Mouse (Mus musculus) adrenal gland, adult 2 months (tissue): ENCODE measurements around the gene Agbl1. TPM values are rescaled to one million over a fixed set of nuclear protein-coding genes. Genes with fewer than 3 reads are reported as not detected.

Experiments used
- DNase-seq: peaks from one replicate; pipeline ENCODE4 v3.0.0; 2021
- polyA plus RNA-seq: library from polyadenylated mRNA; depleted of rRNA; stranded (reverse); fragments of >200 nt; gene quantifications from 2 replicates; pipeline ENCODE4 v1.2.3, GENCODE M21; 2012
- total RNA-seq, 2 experiments: library from RNA; stranded (reverse); gene quantifications; 2 replicates each; pipeline ENCODE4 v1.2.3; 2021

Agbl1 gene
- total and polyA plus RNA-seq, 3 experiments, result not detected

DNA sequence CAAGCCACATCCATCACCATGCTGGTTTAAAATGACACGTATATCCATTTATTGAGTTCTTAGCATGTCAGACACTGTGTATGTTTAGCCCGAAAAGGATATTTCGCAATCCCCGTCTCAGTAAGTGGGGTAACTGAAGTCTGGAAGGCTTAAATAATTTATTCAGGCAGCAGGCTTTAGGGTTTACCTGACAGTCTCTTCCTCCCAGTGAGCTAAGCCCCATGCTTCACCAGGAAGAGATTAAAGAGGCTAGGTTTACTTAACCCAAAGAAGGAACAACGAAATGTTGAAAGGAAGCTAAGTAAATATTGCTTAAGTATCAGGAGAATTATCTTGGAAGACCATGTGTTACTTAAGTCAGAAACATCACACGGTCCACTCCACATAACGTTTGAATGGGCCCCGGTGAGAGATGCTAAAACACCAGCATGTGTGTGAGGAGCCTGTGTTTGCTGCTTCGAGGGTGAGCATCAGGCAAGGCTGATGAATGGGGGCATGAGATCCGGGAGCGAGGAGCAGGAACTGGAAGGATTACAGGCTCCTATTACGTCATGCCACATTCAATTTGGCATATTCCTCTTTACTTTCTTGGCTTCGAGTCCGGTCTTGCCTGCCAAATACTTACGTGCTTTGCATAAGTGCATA, 162.7 kb downstream of the Agbl1 start:
- no peak for DNase-seq

- DNase-seq, result peak; percentile 47
Measured at GRCm38 (mm10) chr7:76392941-76393817, 163.5 kb downstream of the Agbl1 start.

DNA sequence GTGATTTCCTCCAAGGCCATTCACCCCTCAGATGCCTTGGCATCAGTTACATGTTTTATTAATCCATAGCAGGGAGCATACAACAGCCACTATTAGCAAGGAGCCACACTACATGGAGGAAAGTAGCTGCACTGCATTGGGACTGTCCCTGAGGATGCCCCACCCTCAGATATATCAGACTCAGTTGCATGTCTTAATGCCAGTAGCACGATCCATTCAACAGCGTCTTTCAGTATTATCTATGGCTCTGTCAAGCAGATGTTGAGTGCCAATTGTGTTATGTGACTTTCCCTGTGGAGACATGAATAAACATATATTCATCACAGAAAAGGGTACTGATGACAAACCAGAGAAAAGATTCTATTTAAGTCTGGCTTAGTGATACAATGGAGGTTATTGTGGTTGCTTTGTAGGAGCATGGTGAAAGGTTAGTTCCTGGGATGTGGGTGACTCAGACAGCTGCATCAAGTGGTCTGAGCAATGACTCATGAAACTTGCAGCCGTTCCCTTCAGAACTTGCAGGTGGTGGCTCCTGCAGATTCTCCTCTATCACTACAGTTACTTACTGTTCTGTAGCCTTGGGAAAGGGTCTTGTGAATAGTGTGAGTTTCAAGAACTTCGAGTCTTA, 178.4 kb downstream of the Agbl1 start:
- no peak for DNase-seq

- DNase-seq, result no peak
Measured at GRCm38 (mm10) chr7:76409020-76409419, 179.3 kb downstream of the Agbl1 start.

- DNase-seq, result peak; percentile 29
Measured at GRCm38 (mm10) chr7:76410403-76411180, 180.9 kb downstream of the Agbl1 start.

DNA sequence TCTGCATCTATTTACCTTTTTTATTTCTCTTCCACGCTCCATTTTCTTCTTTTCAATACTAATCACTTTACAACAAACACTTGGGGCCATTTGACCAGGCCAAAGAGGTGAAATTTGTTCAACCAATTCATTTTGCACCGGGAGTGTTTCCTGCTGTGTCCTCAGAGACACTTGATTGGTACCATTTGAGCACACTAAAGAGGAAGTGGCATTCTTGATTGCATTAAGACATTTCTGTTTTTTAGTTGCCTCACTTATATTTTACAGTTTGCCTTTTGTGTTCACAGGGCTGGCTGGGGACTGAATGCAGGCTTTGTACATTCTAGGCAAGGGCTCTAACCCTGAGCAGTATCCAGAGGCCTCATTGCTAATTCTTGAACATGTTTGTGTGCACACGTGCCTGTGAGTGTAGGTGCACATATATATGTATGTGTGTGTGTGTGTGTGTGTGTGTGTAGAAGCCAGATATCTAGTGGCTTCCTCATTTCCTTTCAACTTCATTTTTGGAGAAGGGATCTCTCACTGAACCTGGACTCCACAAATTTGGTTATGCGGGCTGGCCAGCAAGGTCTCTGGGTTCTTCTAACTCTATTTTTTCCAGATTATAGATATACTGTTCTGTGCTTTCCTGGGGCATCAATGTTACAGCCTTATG, 182.4 kb downstream of the Agbl1 start:
- DNase-seq, result no peak

DNA sequence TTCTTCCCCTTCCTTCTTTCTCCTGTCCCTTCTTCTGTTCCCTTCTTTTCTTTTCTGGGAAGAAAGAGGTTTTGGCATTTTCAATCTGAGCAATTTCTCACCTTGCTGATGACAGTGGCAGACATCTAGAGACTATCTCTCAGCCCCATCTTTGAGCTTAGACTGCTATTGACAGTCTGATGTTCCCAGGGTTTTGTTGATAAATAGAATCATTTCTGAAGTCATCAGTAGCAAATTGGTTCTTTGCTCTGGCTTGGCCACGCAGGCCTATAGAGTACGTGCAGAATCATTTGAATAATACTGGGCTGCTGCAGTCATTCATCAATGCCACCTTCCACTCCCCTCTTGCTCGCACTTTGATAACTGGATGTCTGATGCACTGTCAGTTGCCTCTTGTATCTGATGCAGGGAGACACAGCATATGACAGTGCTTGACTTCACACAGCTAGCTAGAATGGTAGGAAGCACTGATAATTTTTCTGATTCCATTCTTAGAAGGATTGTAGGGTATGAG, 186.5 kb downstream of the Agbl1 start:
- DNase-seq, result no peak

DNA sequence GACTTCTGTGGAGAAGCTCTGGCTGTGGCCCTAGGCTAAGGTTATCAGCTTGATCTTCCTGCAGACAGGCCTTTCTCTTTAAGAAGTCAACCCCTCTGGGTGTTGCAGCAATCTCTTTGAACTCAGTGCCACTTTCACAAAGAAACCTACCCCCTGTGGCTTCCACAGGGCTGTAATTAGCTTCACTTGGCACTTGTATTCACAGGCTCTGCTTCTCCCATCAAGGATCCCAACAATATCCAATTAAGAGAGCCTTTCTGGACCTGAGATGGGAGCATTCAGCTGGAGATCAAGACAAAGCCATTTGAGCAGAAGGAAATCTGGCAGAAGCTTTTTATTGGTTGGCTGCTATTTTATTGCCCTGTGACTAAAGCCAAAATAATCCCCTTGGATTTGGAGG, 208.9 kb downstream of the Agbl1 start:
- DNase-seq, result no peak

GRCm38 (mm10) chr7:76438988-76439387, 209.3 kb downstream of the Agbl1 start:
- DNase-seq, result no peak

DNA sequence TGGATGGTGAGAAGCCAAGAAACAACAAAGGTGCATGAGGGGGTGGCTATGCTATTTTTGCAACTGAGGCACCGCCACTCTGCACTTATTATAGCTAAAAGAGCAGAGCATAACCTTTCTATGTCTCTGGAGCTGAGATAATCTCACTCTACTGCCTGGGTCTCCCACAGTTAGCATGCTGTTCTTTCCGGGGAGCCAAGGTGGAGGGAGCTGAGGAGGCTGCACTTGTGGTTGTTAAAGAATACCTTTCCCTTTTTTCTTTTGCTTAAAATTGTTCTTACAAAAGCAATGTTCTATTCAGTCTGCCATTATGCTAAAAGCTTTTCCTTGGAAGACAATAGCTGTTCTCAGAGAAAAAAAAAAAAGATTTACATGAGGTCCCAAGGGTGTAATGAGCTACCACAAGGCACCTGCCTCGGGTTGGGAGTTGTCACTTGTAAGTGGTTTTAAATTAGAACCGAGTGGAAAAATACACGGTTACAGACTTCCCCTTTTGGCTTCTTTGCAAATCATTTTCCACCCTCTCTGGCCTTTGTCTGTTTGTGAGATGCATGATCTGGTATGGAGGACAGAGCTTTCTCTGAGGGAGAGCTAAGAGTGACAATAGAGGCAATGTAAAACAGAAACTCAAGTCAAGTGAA, 232.8 kb downstream of the Agbl1 start:
- no peak for DNase-seq

DNA sequence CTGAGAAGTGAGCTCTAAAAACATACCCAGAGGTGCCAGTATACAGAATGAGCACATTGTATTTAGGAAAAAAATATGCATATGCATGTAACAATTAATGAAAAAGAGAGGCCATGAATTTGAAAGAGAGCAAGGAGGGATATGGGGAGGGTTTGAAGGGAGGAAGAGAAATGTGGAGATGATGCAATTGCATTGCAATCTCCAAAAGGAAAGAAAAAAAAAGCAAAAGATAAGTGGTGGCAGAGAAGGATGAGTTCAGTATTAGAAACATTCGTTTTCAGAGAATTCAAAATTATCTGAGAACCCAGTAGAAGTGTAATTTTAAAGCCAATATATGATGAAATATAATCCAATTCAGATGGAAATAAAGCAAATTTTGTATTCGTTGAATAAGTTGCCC, 236.7 kb downstream of the Agbl1 start:
- DNase-seq, result no peak

GRCm38 (mm10) chr7:76474233-76474632, 244.5 kb downstream of the Agbl1 start:
- no peak for DNase-seq

DNA sequence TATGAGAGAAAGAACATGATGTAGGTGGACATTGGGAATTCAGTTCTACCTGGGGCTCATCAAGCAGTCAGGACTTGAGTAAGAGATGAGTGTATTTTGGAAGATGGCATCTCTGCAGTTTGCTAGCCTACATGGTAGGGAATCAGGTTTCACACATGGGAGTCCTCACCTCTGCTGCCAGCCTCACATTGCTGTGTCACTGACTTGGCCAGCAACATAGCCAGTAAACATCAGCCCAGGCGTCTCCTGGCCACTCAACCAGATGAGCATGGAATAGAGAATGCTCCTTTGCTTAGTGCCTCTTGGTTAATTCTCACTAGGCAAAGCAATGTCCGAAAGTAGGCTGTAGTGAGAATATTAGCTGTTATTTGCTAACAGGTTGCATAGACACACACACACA, 255.9 kb downstream of the Agbl1 start:
- no peak for DNase-seq

GRCm38 (mm10) chr7:76487519-76487918, 257.8 kb downstream of the Agbl1 start:
- no peak for DNase-seq

DNA sequence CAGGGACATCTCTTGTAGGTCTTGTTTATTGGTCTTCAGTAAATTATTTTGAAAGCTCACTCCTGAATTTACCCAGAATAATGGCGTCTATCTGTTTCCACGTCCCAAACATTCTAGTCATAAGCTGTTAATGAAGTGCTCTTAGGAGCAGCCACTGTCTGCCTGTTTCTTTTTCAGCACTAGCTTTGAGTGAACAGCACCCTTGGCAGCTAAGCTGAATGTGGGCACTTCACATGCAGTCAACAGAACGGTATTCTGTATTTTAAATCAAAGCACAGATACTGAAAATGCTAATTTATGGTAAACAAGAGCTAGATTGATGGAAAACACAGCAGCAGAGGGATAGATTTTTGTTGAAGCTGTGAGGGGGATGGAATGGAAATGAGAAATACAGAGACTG, 294.6 kb downstream of the Agbl1 start:
- DNase-seq, result no peak

GRCm38 (mm10) chr7:76546456-76546855, 316.8 kb downstream of the Agbl1 start:
- DNase-seq, result peak; percentile 63

DNA sequence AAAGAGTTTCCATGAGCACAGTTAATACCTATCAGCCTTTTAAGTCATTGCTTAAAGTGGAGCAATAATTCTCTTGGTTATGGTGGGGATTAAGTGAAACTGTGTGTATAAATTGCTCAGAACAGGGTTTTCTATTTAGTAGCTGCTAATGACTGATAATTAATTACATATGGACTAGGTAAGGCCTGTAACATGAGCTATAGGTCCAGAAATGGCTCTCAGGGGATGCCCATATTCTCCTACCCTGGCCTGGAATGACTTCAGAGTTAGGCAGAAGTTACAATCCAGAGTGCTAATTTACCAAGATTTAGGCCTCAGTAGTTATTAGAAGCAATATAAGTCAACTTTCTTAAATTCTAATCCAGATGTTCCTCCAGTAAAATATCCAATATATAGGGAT, 317.6 kb downstream of the Agbl1 start:
- no peak for DNase-seq

GRCm38 (mm10) chr7:76551860-76552259, 322.2 kb downstream of the Agbl1 start:
- no peak for DNase-seq

DNA sequence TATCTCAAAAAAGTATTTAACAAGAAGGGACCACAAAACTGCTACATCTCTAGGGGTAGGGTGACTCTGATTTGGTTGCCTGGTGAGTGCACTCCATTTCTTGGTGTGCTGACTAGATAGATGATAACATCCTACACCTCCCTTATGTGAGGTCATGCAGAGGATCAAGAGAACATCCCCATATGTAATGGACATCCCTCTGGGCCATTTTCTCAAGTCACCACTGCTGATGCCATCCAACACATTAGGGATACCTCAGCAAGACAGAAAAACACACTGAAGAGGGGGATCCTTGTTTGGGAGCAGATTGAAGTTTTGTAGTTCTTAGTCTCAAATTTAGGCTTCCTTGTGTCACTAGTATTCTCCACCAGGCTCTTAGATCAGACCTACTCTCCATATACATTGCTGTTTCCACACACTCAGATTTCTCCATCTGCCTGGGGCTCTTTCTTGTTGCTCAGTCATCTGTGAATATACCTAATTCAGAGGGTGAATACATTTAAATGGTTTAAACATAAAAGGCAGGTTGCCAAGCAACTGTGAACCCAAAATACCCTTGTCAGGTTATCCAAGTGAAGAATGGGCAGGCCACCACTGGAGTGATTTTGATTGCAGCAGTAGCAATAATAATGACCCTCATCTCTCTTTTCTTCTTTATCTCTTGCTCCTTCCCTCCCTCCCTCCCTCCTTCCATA, 331.0 kb downstream of the Agbl1 start:
- no peak for DNase-seq

DNA sequence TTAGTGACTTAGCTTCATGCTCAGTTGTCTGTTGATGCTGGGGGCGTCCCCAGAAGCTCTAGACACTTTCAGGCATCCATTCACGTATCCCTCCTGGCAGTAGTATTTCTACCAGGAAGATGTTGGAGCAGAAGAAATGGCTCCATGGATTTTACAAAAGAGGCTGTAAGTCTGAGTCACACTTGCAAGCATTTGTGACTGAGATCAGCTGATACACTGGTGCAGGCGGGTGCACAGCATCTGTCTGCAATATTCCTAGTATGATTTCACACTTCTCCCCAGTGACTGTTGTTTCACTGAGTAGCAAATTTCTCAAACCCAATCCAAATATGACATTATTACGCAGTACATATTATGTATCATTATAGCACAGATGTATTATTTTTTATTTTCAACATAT, 332.8 kb downstream of the Agbl1 start:
- no peak for DNase-seq
